Mouse (Mus musculus): ENCODE measurements at regions not wholly inside any gene's neighbourhood (a gene's known extent, or its start where the extent isn't known, plus 50 kb on each side); places are given as distances from the start of the nearest gene placed in this dataset.
"Not testable (repeated sequence)": the region's sequence is repeated elsewhere in the genome, so short reads cannot be mapped to it uniquely, and the experiment has no call there.

DNA sequence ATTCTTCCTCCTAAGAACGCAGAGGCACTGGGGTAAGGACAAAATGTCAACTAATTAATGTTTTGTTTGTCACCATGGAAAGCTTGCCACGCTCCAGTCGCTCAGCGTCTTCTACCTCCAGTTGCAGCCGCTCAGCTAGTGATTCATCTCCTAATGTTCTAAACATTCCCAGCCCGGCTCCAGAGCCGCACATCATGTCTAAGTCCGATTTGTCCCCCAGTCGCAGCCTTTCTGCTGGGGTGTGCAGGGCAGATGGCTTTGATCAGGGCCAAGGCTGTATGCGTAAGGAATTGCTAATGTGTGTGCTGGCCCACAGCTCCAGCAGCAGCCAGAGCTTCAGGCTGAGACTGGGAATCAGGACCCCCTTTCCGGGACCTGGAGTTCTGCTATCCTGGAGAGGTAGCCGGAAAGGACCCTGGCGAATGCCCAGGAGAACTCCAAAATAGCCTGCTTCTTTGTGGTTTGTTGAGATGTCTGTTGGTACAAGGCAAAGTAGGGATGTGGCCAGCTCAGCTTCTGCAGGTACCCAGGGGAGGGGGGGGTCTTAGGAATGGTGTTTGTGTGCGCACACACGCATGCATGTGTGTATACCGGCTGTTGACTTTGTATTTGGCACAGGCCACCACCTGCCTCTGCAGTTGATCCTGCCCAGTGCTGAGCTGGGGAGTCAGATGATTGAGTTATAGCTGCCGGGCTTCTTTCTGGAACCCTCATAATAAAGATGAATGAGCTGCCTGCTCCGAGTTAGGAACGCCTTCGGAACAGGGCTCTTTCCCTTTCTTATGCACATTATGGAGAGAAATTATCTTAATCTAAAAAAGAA, 143.0 kb upstream of the Kcng1 start:
- DNase-seq: peak in 1 of 2 experiments; percentile 12

DNA sequence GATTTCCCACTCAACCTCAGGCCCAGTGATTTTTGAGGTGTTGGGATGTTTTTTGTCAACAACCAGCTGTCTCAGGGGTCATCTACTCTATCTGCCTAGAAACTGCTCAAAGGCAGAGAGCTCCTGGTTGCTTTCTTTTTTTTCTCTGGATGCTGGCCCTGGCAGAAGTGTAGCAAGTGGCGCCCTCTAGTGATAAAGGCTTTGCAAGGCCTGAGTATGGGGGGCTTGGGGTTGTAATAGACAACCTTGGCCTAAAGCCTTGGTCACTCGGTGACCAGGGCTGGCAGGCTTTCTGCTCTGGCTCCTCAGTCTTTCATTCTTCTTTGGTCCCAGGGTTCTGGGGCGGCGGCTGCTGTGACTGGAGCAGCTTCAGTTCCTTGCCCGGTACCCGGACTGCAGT, 142.0 kb upstream of the Kcng1 start:
- peak in 1 of 2 experiments; percentile 36 for DNase-seq

DNA sequence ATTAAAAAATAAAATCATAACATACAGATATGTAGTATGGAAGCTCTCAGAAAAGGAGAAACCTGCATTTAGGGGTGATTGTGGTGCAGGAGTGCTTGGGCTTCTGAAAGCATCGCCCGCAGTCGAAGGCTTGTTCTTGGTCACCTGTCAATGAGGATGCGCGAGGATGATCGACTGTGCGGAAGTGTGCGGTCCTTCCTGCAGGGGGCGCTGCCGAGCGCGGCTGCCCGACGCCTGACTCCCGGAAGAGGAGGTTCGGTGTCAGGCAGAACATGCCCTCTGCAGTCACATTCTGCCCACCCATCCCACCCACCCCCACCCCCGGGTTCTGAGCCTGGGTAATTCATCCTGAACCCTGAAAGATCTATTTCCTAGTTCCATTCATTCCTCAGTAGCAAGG, 133.6 kb upstream of the Kcng1 start:
- peak in 1 of 2 experiments; percentile 23 for DNase-seq

DNA sequence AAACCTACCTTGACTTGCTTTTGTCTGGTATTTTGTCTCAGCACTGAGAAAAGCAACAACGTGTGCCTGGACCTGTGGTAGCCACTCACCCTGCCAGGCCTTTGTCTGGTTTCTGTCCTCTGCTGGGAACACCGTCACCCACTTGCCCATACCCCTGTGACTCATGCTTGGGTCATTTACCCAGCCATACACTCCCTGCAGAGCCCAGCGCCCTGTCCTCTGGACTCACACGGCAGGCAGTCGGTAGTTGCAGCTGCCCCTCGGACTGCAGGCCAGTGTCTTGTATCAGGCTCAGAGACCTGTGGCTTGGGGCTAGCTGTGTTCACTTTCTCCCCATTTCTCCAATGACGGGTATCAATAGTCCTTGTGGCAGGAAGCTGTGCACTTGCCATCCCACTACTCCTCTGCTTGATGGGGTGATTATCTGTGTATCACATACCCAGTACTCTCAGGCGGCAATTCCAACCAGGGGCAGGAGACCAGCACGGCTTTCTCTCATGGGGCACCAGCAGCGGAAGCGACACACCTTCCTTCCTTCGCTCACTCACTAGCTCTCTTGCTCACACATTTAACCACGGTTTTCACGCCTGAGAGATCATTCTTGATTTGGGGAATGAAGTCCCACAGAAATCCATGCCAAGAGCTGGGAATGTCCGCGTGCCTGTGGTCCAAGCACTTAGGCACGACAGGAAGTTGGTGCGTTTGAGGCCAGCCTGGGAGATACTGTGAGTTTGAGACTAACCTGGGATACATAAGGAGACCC, 132.8 kb upstream of the Kcng1 start:
- peak in 1 of 2 experiments; percentile 12 for DNase-seq

DNA sequence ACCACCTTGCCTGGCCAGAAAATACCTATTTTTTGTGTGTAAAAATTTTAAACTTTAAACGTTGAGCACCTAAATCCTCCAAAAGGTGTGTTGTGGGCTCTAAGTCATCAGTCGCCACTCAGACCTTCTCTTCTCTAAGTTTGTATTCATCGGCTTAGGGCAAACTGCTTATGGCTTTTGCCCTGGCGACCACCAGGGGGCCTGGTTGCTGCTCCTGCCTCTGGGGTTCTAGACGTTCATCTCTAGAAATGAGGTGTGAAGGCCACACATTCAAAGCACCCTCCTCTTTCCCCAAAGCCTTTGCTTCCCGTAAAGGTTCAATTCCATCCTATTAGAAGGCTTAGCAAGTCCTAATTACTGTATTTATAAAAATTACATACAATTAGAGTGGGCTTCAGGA, 131.3 kb upstream of the Kcng1 start:
- peak in 1 of 2 experiments; percentile 52 for DNase-seq

DNA sequence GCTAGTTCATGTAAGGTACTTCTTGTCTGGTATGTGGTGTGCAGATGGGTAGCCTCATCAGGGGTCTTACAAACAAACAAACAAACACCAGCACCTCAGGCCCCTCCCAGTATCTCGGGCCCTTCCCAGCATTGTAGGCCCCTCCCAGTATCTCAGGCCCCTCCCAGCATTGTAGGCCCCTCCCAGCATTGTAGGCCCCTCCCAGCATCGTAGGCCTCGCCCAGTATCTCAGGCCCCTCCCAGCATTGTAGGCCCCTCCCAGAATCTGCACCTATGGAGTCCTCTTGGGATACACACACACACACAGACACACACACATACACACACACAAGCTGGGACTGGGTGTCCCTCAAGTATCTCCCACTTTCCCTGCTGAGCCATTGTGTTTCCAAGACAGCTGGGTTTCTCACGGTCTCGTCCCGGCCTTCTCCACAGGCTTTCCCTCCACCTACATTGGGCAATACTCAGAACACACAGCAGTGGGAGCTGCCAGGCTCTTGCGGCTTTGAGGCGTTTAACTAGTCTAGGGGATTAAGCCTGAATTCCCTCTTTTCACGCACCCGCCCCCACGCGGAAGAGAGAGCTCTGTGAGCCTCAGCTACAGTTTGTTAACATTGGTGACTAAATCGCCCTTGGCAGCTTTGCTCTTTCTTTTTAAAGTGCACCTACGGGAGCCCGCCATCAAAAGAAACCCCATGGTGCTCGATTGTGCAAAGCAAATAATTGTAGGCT, 121.4 kb upstream of the Kcng1 start:
- no peak for DNase-seq

DNA sequence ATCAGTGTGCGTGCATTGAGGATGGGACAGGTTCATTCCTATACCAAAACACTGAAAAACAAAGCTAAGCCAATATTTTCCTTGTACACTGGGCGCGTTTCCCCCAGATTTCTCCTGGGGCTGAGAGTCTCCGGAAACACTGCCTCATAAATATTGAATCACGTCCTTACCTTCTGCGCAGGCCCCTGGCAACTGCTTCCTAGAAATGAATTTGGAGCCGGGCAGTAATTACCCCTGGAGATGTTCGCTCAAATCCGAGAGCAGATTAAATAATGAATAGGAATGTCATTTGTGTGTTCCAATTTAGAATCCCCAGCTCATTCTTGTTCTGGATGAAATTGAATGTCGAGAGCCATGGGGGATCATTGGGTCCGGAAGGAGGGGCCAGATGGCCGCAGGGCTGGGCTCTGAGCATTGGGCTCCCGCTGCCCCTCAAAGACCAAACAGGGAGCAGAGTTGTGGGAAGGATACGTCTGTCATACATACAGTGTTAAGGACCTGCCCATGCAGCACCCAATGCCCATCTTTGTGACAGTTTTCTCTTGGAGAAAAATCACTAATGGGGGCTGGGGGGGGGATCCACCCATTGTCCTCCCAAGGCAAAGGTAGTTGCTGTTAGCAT, 117.7 kb upstream of the Kcng1 start:
- DNase-seq: no peak

DNA sequence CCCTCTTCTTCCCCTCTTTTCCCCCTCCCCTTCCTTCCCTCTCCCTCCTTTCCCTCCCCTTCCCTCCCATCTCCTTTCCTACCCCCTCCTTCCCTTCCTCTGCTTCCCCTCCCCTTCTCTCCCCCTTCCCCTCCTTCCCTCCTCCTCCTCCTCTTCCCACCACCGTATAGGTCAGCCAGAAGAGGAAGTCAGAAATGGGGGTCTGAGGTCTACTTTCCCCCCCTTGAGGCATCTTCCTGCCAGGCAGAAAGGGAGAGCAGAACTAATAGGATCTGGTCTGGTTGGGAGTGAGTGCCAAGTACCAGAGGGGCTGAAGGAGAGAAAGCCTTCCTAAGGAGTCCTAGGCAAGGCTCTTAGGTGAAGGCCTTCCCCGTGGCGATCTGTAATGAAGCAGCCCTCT, 114.8 kb upstream of the Kcng1 start:
- no peak for DNase-seq

DNA sequence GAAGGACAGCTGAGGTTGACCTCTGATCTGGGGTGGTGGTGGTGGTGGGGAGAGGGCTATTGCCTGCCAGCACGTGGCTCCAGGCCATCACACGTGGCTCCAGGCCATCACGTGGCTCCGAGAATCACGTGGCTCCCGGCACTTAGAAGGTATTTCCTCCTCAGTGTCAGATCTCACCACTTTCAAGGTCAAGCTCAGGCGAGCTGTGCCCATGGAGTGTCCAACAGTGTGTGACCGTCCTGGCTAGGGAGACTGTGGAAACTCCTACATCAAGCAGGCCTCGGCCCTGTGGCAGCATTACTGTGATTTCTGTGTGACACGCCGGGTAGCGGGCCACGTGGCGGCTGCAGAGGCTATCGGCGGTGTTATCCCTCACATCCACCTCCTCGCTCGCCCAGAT, 111.8 kb upstream of the Kcng1 start:
- DNase-seq: peak; percentile 11 to 13

DNA sequence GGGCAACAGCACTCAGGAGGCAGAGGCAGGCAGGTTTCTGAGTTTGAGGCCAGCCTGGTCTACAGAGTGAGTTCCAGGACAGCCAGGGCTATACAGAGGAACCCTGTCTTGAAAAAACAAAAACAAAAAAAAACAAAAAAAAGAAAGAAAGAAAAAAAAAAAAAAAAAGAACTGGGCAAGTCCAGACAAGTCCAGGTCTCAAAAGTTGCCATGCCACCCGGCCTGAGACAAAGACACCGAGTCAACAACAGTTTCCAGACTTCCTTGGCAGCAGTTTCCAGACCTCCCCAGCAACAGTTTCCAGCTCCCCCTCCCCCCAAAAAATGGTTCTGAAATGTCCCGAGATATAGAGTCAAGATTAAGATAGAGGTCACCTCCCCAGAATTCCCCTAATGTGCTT, 110.6 kb upstream of the Kcng1 start:
- not testable (repeated sequence) for DNase-seq

DNA sequence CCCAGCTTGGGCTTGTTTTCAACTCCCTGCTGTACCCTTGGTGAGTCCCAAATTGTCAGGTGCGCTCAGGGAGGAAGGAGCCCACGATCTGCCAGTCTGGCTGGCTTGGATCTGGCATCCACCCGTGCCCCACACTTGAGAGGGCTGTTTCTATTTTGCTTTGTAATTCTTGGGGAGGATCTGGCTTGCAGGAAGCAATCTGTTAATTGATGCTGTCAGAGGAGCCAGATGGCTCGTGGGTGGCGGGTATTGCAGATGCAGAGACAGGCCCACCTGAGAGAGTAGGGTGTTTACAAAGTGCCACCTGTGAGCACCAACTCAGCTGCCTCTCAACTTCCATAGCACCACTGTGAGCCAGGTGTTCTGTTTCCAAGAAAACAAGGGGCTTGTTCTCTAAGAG, 99.1 kb upstream of the Kcng1 start:
- DNase-seq: no peak

DNA sequence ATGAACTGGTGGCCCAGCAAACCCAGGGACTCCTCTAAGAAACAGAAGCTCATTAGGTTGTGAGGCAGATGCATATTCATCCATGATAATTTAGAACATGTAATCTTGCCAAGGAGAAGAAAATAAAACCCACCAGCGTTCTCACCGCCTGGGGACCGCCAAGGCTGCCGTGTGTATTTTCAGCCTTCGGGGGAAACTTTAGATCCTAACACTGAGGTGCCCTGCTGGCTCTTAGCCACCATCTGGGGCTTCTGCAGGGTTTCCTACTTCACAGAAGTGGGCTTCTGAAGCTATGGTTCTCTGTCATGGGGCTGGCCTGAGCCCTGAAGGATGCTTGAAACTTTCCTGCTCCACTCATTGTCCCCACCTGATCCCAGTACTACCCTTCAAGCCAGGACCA, 90.8 kb upstream of the Kcng1 start:
- DNase-seq: no peak

DNA sequence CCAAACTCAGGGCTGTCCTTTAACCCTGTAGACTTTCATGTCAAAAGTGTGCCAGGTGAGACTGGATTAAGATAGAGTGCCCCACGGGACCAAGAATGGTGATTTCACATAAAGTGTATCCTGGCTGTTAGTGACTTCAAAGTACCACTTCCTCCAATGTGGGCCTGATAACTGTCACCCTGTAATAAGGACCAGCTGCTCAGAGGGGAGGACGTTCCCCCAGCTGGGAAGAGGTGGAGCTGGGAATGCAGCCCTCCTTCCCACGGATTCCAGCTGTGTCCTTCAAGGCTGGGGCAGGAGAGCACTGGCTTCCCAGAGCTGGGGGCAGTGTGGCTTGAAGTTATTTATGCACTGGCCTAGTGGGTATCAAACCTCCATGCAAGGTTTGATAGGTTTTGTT, 89.7 kb upstream of the Kcng1 start:
- DNase-seq: no peak

DNA sequence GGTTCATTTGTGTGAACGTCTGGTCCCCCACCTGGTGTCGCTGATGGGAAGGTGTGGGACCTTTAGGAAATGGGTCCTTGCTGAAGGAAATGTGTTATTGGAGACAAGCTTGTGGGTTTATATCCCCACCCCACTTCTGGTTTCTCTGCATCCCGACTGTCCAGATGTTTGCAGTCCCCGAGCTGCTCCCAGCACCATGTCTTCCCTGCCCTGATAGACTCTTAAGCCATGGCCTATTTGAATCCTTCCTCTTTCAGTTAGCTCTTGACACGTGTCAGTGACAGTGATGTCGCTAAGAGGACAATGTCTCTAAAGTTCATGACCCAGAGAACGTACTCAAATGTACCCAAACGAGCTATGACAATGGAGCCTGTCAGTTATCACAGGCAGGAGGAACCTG, 77.7 kb upstream of the Kcng1 start:
- no peak for DNase-seq

DNA sequence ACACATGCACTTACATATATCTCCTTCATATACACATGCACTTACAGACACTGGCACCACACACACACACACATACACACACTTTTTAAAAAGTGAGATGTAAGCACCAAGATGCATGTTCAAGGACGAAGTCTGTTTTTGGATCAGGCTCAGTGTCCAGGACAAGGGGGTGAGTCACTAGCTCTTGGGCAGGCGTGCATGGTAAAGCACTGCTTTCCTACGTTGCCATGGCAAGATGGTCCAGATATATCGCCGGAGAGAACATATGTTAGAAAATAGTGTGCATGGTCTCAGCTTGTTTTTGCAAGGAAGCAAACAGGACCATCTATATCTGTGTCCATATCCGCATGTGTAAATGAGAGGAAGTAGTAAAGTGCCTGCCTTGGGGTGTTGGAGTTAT, 77.0 kb upstream of the Kcng1 start:
- DNase-seq: no peak

DNA sequence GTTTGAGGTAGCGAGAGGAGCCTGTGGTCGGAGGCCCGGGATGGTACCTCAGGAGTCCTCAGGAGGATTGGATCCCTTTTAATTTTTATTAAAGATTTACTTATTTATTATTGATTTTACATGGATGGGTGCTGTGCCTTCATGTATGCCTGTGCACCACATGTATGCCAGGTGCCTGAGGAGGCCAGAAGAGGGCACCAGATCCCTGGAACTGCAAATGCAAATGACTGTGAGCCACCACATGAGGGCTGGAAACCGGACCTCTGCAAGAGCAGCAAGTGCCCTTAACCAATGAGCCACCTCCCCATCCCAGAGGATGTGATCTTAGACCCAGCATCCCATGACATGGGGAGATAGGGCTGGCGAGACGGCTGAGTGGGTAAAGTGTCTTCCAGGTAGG, 76.3 kb upstream of the Kcng1 start:
- no peak for DNase-seq

DNA sequence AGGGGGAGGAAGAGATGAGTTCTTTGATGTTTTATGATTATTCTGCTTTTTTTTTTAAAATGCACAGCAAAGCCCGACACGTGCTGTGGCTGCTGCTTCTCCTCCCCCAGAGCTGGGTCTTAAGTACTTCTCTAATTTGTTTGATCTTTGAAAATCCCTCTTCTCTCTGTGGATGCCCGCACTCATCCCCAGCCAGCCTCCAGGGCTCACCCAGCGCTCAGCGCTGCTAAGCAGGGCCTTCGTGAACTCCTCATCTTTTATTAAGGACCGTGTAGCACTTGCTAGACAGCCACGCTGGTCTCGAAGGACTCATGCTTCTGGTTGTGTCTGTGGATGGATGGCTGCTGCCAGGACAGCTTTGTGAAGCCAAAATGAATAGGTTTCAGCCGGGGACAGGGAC, 72.9 kb upstream of the Kcng1 start:
- no peak for DNase-seq

DNA sequence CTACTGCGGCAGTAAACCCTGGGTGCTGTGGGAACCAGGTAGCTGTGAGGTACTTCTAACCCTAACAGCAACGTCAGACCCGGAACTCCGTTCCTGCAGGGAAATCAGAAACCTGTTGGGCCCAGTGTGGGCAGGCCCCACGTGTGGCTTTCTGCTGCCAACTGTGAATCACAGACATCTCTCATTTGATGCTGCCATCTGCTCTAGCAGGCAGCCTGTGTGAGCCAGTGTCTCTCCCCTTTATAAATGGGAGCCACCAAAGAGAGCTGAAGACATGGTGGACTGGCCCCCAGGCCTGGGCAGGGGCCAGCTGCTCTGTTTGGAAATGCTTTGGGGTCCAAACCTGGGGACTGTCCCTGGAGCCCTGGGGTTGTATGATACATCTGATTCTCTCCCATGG, 71.1 kb upstream of the Kcng1 start:
- no peak for DNase-seq

DNA sequence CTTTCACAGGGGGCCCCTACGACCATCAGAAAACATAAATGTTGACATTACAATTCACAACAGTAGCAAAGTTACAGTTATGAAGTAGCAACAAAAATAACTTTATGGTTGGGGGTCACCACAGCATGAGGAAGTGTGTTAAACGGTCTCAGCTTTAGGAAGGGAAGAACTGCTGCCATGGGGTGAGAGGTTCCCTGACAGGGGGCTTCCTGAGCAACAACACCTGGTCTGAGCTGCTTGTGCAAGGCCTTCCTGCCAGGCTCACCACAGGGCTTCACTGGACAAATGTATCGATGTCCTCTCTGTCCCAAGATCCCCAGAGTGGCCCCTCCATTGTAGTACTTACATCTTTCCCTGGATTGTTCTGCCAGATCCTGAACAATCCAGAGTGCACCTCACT, 70.7 kb upstream of the Kcng1 start:
- no peak for DNase-seq

DNA sequence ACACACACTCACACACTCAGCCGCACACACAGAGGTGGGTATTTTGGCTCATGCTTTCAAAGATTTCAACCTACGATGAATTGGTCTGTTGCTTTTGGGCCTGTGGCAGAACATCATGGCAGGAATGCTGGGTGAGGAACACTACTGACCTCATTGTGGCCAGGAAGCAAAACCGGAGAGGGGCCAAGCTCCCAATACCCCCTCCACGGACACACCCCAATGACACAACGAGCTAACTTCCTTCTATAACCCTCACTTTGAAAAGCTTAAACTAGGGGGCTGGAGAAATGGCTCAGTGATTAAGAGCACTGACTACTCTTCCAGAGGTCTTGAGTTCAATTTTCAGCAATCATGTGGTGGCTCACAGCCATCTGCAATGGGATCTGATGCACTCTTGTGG, 63.8 kb upstream of the Kcng1 start:
- DNase-seq: no peak

DNA sequence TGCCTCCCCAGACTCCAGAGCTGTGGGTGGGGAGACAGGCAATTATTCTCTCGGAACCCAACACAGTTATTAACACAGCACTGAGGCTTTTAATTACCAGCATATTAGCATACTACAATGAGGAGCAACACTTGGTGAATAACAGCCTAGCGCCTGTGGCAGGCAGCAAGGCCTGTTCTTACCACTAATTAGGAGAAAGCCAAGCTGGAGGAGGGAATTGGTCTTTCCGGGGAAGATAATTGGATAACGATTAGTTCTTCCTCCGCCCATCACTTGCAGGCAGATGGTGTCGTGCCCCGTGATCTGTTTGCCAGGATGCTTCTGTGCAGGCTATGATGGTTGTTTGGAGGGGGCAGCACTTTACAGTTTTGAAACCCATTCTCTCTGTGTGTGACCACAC, 62.2 kb upstream of the Kcng1 start:
- DNase-seq: no peak

DNA sequence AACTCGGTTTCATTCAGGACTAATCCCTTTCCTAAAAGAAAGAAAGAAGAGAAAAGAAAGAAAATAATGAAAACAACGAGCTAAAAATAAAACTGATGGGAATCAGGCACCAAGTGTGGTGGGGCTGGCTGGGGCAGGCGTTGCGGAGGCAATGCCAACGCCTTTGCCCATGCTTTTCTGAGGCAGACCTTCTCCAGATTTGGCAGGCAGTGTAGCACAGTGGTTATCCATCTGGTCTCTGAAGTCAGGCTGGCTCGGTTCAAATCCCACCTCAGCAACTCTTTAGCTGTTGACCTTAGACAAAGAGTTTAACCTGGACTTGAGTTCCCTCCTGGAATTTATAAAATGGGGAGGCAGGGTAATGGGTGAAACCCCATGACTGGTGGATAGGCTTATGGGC, 57.3 kb upstream of the Kcng1 start:
- no peak for DNase-seq

DNA sequence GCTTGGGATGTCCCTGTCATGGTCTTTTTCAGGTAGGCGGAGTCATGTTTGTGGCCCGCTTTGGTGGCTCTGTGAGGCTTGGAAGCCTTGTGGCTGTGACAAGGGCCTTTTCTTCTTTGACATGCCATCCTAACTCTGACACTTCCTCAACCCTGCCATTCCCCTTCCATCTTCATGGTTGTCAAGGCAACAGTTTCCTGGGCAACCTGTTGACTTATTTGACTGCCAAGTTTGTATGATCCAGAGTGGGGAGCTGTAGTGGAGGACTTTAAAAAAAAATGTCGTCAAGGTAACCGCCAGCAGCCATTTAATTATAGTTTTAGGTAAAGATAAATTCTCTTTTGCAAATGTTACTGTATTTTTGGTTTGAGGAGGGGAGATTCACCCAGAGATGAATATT, 56.8 kb upstream of the Kcng1 start:
- no peak for DNase-seq

Measured in kidney, postnatal 36 days (tissue).